Comparison of ENCODE assay signal across 8 mouse cellular contexts in the genomic region with DNA sequence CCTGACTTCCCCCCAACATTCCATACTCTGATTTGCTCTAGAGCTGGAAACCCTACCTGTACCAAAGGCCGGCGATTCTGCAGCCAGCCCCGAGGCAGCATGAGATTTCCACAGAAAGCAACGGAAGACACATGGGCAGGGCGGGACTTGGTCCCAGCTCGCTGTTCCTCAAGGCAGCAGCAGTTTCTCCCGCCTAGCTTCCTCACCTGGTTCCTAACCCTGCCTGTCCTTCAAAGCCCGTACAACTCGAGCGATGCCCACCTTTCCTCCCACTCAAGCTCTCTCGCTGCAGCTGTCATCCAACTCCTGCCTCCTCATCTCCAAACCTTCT. TPM values are rescaled to one million over a fixed set of nuclear protein-coding genes. Genes with fewer than 3 reads are reported as not detected.
DNase-seq lines count a peak whose midpoint lies in the region; ATAC-seq and TF ChIP-seq lines count a peak whose summit lies in the region.

No protein-coding gene starts in this region.

- peaks cover 49% of the 10 kb centered on the region for H3K4me1 ChIP-seq in E14TG2a.4 (replicated peaks; ENCODE audit: low read depth, low read length)
- peaks cover 30% of the 10 kb centered on the region for H3K4me1 ChIP-seq in forebrain, embryonic 15.5 days
- peaks cover 16% of the 10 kb centered on the region for H3K4me1 ChIP-seq in lung, postnatal 0 days (ENCODE audit: insufficient read depth, low read depth, low read length)

- H3K4me2 ChIP-seq in forebrain, embryonic 15.5 days (replicated peaks), result peak overlapping the region; percentile 95
- peak overlapping the region; percentile 94 for H3K4me2 ChIP-seq in lung, postnatal 0 days (replicated peaks; ENCODE audit: low read depth, low read length)

- DNase-seq in cerebellum, adult 18-20 months, result peak; percentile 57
- DNase-seq in cerebellum, postnatal 4 days (ENCODE audit: low spot score in 2 of 2), result no peak
- peak; percentile 32 for DNase-seq in kidney, adult 11 months
- DNase-seq in lung, postnatal 0 days (ENCODE audit: low spot score), result peak; percentile 49
- DNase-seq in urinary bladder, postnatal 25 days (ENCODE audit: low spot score), result no peak
- DNase-seq in cerebellum, adult 9-11 months, result no peak

- H3K4me3 ChIP-seq in E14TG2a.4 (replicated peaks; ENCODE audit: low read length), result peak overlapping the region; percentile 91
- peak overlapping the region; percentile 85 for H3K4me3 ChIP-seq in forebrain, embryonic 15.5 days
- peak overlapping the region; percentile 95 for H3K4me3 ChIP-seq in lung, postnatal 0 days (ENCODE audit: low read depth, low read length)

- 2% methylated on average over 11 of the region's 11 CpGs for WGBS in forebrain, embryonic 15.5 days
- WGBS in lung, postnatal 0 days, result 2% methylated on average over 11 of the region's 11 CpGs

- peak overlapping the region; percentile 89 for H3K9ac ChIP-seq in forebrain, embryonic 15.5 days (replicated peaks)
- peak overlapping the region; percentile 99 for H3K9ac ChIP-seq in lung, postnatal 0 days (replicated peaks; ENCODE audit: low read depth)

- no peak for TF ChIP-seq EP300 in lung, postnatal 0 days (IDR thresholded peaks at IDR 0.05)

- no peak for ATAC-seq in forebrain, embryonic 15.5 days (replicated peaks)
- ATAC-seq in lung, postnatal 0 days, result no peak

- no peak for TF ChIP-seq CTCF in E14TG2a.4 (conservative IDR thresholded peaks at IDR 0.05; ENCODE audit: low read length)
- TF ChIP-seq CTCF in lung, postnatal 0 days (IDR thresholded peaks at IDR 0.05), result no peak

- peaks cover 18% of the 10 kb centered on the region for H3K27me3 ChIP-seq in E14TG2a.4 (ENCODE audit: insufficient read depth, low read length)
- no peaks in the 10 kb centered on the region for H3K27me3 ChIP-seq in forebrain, embryonic 15.5 days
- H3K27me3 ChIP-seq in lung, postnatal 0 days (replicated peaks; ENCODE audit: insufficient read depth, low read length), result no peaks in the 10 kb centered on the region

- H3K9me3 ChIP-seq in E14TG2a.4 (ENCODE audit: low read length), result no peaks in the 10 kb centered on the region
- no peaks in the 10 kb centered on the region for H3K9me3 ChIP-seq in forebrain, embryonic 15.5 days
- no peaks in the 10 kb centered on the region for H3K9me3 ChIP-seq in lung, postnatal 0 days (ENCODE audit: low read length)

- peaks cover 32% of the 10 kb centered on the region for H3K36me3 ChIP-seq in E14TG2a.4 (ENCODE audit: insufficient read depth, low read length)
- H3K36me3 ChIP-seq in forebrain, embryonic 15.5 days, result peaks cover 24% of the 10 kb centered on the region
- H3K36me3 ChIP-seq in lung, postnatal 0 days (ENCODE audit: insufficient read depth, low read length), result peaks cover 17% of the 10 kb centered on the region

- H3K27ac ChIP-seq in forebrain, embryonic 15.5 days (replicated peaks), result peak overlapping the region; percentile 93
- peak overlapping the region; percentile 96 for H3K27ac ChIP-seq in lung, postnatal 0 days (ENCODE audit: low read length)

RNA-seq across cellular contexts. Expression of a gene that starts 1.4 kb away (rescaled TPM):
- 3.3 and 5.4 TPM in 2 replicates for polyA plus RNA-seq in forebrain, embryonic 15.5 days (2015; fragmentation: Nextera tagmentation; extraction: Ambion mirVana)
- polyA plus RNA-seq in lung, postnatal 0 days (2015; fragmentation: Nextera tagmentation; extraction: Ambion mirVana), result 5.1 and 5.6 TPM in 2 replicates

RNA-seq across cellular contexts. Expression of a gene that starts 8.4 kb away (rescaled TPM):
- 16.8 and 17.4 TPM in 2 replicates for polyA plus RNA-seq in forebrain, embryonic 15.5 days (2015; fragmentation: Nextera tagmentation; extraction: Ambion mirVana)
- polyA plus RNA-seq in lung, postnatal 0 days (2015; fragmentation: Nextera tagmentation; extraction: Ambion mirVana), result 3.5 and 3.8 TPM in 2 replicates

RNA-seq across cellular contexts. Expression of a gene that starts 58.1 kb away (rescaled TPM):
- 32.1 and 33.3 TPM in 2 replicates for polyA plus RNA-seq in forebrain, embryonic 15.5 days (2015; fragmentation: Nextera tagmentation; extraction: Ambion mirVana)
- 2.8 and 4.2 TPM in 2 replicates for polyA plus RNA-seq in lung, postnatal 0 days (2015; fragmentation: Nextera tagmentation; extraction: Ambion mirVana)

Comparison
In these comparisons a context has a peak if more than half of its experiments do, and no peak if none do; other contexts are left out.
1. DNase-seq: peak in cerebellum, adult 18-20 months (2 of 2), kidney, adult 11 months (single experiment) and lung, postnatal 0 days (single experiment); none in cerebellum, postnatal 4 days (0 of 2), urinary bladder, postnatal 25 days (single experiment) and cerebellum, adult 9-11 months (single experiment).
2. Peak in every context shown above with its lines, with median percentiles within 50 percentile points of each other: H3K4me3 ChIP-seq.